Mouse (Mus musculus) cerebellum, adult 2 months (tissue): Measurements from ENCODE around the gene Gpr33.

Experiments used
- CTCF ChIP-seq: fragments of 200-500 bp; IDR thresholded peaks from 2 replicates; pipeline ENCODE4 v1.5.1; 2011; ENCODE audit warnings: low read depth, mild to moderate bottlenecking, control low read depth, low read length, moderate library complexity, borderline replicate concordance; ENCODE audit not compliant: insufficient read depth
- POLR2A ChIP-seq: fragments of 200-500 bp; IDR thresholded peaks from 2 replicates; pipeline ENCODE4 v1.6.1; 2011; ENCODE audit warnings: low read length, control low read depth, borderline replicate concordance; ENCODE audit not compliant: insufficient read depth

DNA sequence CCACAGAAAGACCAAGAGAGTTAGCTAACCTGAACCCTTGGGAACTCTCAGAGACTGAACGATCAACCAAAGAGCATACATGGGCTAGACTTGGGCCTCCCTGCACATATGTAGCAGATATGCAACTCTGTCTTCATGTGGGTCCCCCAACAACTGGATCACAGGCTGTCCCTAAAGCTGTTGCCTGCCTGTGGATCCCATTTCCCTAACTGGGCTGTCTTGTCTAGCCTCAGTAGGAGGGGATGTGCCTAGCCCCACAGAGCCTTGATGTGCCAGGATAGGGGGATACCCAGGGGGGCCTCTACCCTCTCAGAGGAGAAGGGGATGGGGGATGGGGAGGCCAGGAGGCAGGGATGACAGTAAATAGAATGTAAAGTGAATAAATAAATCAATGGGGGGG is 44.2 kb downstream of the Gpr33 start:
- TF ChIP-seq CTCF (no peak), POLR2A (no peak)
